Comparison of ENCODE assay signal across 9 mouse cellular contexts in the genomic region with DNA sequence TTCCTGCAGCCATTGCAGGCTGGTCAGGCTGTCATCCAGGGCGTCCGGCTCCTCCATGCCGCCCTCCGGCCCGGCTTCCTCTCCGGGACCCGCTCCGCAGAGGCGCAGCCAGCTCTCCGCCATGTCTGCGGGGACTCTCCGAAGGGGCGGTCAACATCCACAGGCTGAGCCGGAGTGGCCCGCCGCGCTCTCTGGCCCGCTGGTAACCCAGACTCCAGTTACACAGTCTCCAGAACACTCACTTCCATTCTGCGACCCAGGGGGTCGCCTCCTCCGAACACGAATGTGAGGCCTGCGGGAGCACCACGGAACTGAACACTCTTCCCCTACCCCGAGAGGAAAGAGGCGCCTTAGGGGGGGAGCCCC. TPM values are rescaled to one million over a fixed set of nuclear protein-coding genes. Genes with fewer than 3 reads are reported as not detected.
DNase-seq lines count a peak whose midpoint lies in the region; ATAC-seq and TF ChIP-seq lines count a peak whose summit lies in the region.
"Had no signal": no experiment of that assay in that cellular context is flagged by ENCODE, and none has a peak within 500 bp of the region (broad histone marks: within the 10 kb centered on the region; RNA-seq: fewer than 3 reads in every experiment).

No protein-coding gene starts in this region.

- H3K27ac ChIP-seq in heart, postnatal 0 days (ENCODE audit: low read depth) = no peak overlapping the region
- no peak overlapping the region for H3K27ac ChIP-seq in embryonic facial prominence, embryonic 13.5 days
- no peak overlapping the region for H3K27ac ChIP-seq in intestine, postnatal 0 days (ENCODE audit: low read depth, low read length)
- H3K27ac ChIP-seq in neural tube, embryonic 11.5 days (ENCODE audit: low read depth, low read length) = no peak overlapping the region

- H3K4me1 ChIP-seq in heart, postnatal 0 days (ENCODE audit: control insufficient read depth, insufficient read depth) = 0 out of 2 replicates have a peak, but pooled peaks cover 3% of the 10 kb centered on the region
- H3K4me1 ChIP-seq in embryonic facial prominence, embryonic 13.5 days = peaks cover 59% of the 10 kb centered on the region
- peaks cover 8% of the 10 kb centered on the region; the same call in 1 of the 2 replicates for H3K4me1 ChIP-seq in intestine, postnatal 0 days (replicated peaks; ENCODE audit: control insufficient read depth, insufficient read depth, low read length)
- peaks cover 51% of the 10 kb centered on the region for H3K4me1 ChIP-seq in neural tube, embryonic 11.5 days (ENCODE audit: control insufficient read depth, insufficient read depth, low read length)

- peak overlapping the region; percentile 62 for H3K4me3 ChIP-seq in heart, postnatal 0 days (ENCODE audit: low read depth, low read length)
- H3K4me3 ChIP-seq in embryonic facial prominence, embryonic 13.5 days = peak overlapping the region; percentile 61
- H3K4me3 ChIP-seq in intestine, postnatal 0 days (ENCODE audit: low read depth, low read length) = peak overlapping the region; percentile 73
- H3K4me3 ChIP-seq in neural tube, embryonic 11.5 days (ENCODE audit: low read depth, low read length) = peak overlapping the region; percentile 25

- no peaks in the 10 kb centered on the region for H3K36me3 ChIP-seq in heart, postnatal 0 days (replicated peaks; ENCODE audit: control insufficient read depth, insufficient read depth, low read length)
- H3K36me3 ChIP-seq in embryonic facial prominence, embryonic 13.5 days = 0 out of 2 replicates have a peak, but pooled peaks cover 6% of the 10 kb centered on the region
- H3K36me3 ChIP-seq in intestine, postnatal 0 days (ENCODE audit: control insufficient read depth, insufficient read depth) = peaks cover 5% of the 10 kb centered on the region; the same call in 1 of the 2 replicates
- no peaks in the 10 kb centered on the region for H3K36me3 ChIP-seq in neural tube, embryonic 11.5 days (ENCODE audit: control insufficient read depth, insufficient read depth, low read length)

- H3K27me3 ChIP-seq in heart, postnatal 0 days (ENCODE audit: control insufficient read depth, insufficient read depth, low read length) = peaks cover 30% of the 10 kb centered on the region
- H3K27me3 ChIP-seq in embryonic facial prominence, embryonic 13.5 days = peaks cover 26% of the 10 kb centered on the region
- peaks cover 16% of the 10 kb centered on the region for H3K27me3 ChIP-seq in intestine, postnatal 0 days (replicated peaks; ENCODE audit: control insufficient read depth, insufficient read depth, low read length)
- peaks cover 20% of the 10 kb centered on the region for H3K27me3 ChIP-seq in neural tube, embryonic 11.5 days (ENCODE audit: control insufficient read depth, insufficient read depth, low read length)

- no peak overlapping the region for H3K9ac ChIP-seq in heart, postnatal 0 days (replicated peaks; ENCODE audit: low read depth, low read length)
- H3K9ac ChIP-seq in embryonic facial prominence, embryonic 13.5 days = peak overlapping the region; percentile 54; the same call in 1 of the 2 replicates
- H3K9ac ChIP-seq in intestine, postnatal 0 days (ENCODE audit: low read depth, low read length) = no peak overlapping the region
- H3K9ac ChIP-seq in neural tube, embryonic 11.5 days (ENCODE audit: low read length) = peak overlapping the region; percentile 32

- TF ChIP-seq CTCF in heart, postnatal 0 days (IDR thresholded peaks at IDR 0.05; ENCODE audit: low read depth) = no peak
- TF ChIP-seq CTCF in intestine, postnatal 0 days (IDR thresholded peaks at IDR 0.05; ENCODE audit: low read depth) = no peak

- intact Hi-C loops in heart, postnatal 25 days (cut with DNase I) = no loop called here

- no peak for TF ChIP-seq EP300 in heart, postnatal 0 days (IDR thresholded peaks at IDR 0.05; ENCODE audit: low read depth)

- no peaks in the 10 kb centered on the region for H3K9me3 ChIP-seq in heart, postnatal 0 days (replicated peaks; ENCODE audit: control insufficient read depth, low read length)
- H3K9me3 ChIP-seq in embryonic facial prominence, embryonic 13.5 days = no peaks in the 10 kb centered on the region
- H3K9me3 ChIP-seq in intestine, postnatal 0 days (ENCODE audit: control insufficient read depth) = no peaks in the 10 kb centered on the region
- no peaks in the 10 kb centered on the region for H3K9me3 ChIP-seq in neural tube, embryonic 11.5 days (ENCODE audit: control insufficient read depth, low read length)

- no peak for ATAC-seq in heart, postnatal 0 days (ENCODE audit: insufficient read depth, low read depth)
- ATAC-seq in embryonic facial prominence, embryonic 13.5 days (ENCODE audit: insufficient number of reproducible peaks, insufficient read depth, low FRiP score, low TSS enrichment, low read depth) = no peak
- ATAC-seq in intestine, postnatal 0 days = no peak
- ATAC-seq in neural tube, embryonic 11.5 days (ENCODE audit: insufficient read depth, low FRiP score, low TSS enrichment) = no peak

- DNase-seq in heart, postnatal 0 days (ENCODE audit: low spot score) = no peak
- DNase-seq in heart, postnatal 25 days (ENCODE audit: low spot score) = no peak
- DNase-seq in neural tube, embryonic 11.5 days (ENCODE audit: low spot score) = no peak
- DNase-seq in spleen, postnatal 14 days (ENCODE audit: low spot score in 2 of 2) = no peak
- DNase-seq in gastrocnemius, adult 18-20 months (ENCODE audit: low spot score) = no peak
- DNase-seq in embryo, embryonic 11 days = no peak

- H3K4me2 ChIP-seq in heart, postnatal 0 days (ENCODE audit: low read depth, low read length) = peak overlapping the region; percentile 97
- H3K4me2 ChIP-seq in embryonic facial prominence, embryonic 13.5 days = peak overlapping the region; percentile 96
- peak overlapping the region; percentile 100 for H3K4me2 ChIP-seq in intestine, postnatal 0 days (replicated peaks; ENCODE audit: low read depth)
- H3K4me2 ChIP-seq in neural tube, embryonic 11.5 days (ENCODE audit: low read depth) = peak overlapping the region; percentile 82

- 5% methylated on average over 26 of the region's 26 CpGs for WGBS in heart, postnatal 0 days
- WGBS in embryonic facial prominence, embryonic 13.5 days = 5% methylated on average over 26 of the region's 26 CpGs
- WGBS in intestine, postnatal 0 days = 11% methylated on average over 26 of the region's 26 CpGs
- 6% methylated on average over 26 of the region's 26 CpGs for WGBS in neural tube, embryonic 11.5 days

RNA-seq across cellular contexts. Expression of a gene that starts 0.8 kb away (rescaled TPM):
- total RNA-seq in heart, postnatal 0 days (2014; rRNA removed; ENCODE audit: low replicate concordance) = 2.7 TPM in 1 of 2 replicates, not detected in the other
- 0.04 and 1.0 TPM in 2 replicates for polyA plus RNA-seq in heart, postnatal 0 days (2015; fragmentation: Nextera tagmentation; extraction: Ambion mirVana)
- total RNA-seq in heart, postnatal 25 days (2021) = not detected
- polyA plus RNA-seq in embryonic facial prominence, embryonic 13.5 days (2015; fragmentation: Nextera tagmentation; extraction: Ambion mirVana) = 0.80 and 1.4 TPM in 2 replicates
- polyA plus RNA-seq in intestine, postnatal 0 days (2015; fragmentation: Nextera tagmentation; extraction: Ambion mirVana) = 0.09 TPM in 1 of 2 replicates, not detected in the other
- polyA plus RNA-seq in neural tube, embryonic 11.5 days (2014; fragmentation: Nextera tagmentation; extraction: Ambion mirVana) = 2.5 and 3.1 TPM in 2 replicates
- total RNA-seq in gastrocnemius, adult 18-20 months (2021) = under 1 TPM in 1 of 2 experiments, not detected in 1; 0.14 TPM

RNA-seq across cellular contexts. Expression of a gene that starts 27.4 kb away (rescaled TPM):
- total RNA-seq in heart, postnatal 0 days (2014; rRNA removed; ENCODE audit: low replicate concordance) = 37.6 and 94.7 TPM in 2 replicates
- 43.9 and 48.7 TPM in 2 replicates for polyA plus RNA-seq in heart, postnatal 0 days (2015; fragmentation: Nextera tagmentation; extraction: Ambion mirVana)
- total RNA-seq in heart, postnatal 25 days (2021) = 10 to 100 TPM; 42.8 to 43.9 TPM
- polyA plus RNA-seq in embryonic facial prominence, embryonic 13.5 days (2015; fragmentation: Nextera tagmentation; extraction: Ambion mirVana) = 71.7 and 79.4 TPM in 2 replicates
- polyA plus RNA-seq in intestine, postnatal 0 days (2015; fragmentation: Nextera tagmentation; extraction: Ambion mirVana) = 44.6 and 49.2 TPM in 2 replicates
- polyA plus RNA-seq in neural tube, embryonic 11.5 days (2014; fragmentation: Nextera tagmentation; extraction: Ambion mirVana) = 74.3 and 75.5 TPM in 2 replicates
- 10 to 100 TPM; 69.0 to 86.7 TPM for total RNA-seq in gastrocnemius, adult 18-20 months (2021)

RNA-seq across cellular contexts. Expression of a gene that starts 53.7 kb away (rescaled TPM):
- total RNA-seq in heart, postnatal 0 days (2014; rRNA removed; ENCODE audit: low replicate concordance) = not detected in 2 replicates
- polyA plus RNA-seq in heart, postnatal 0 days (2015; fragmentation: Nextera tagmentation; extraction: Ambion mirVana) = 0.05 TPM in 2 replicates
- total RNA-seq in heart, postnatal 25 days (2021) = not detected
- 0.18 TPM in 1 of 2 replicates, not detected in the other for polyA plus RNA-seq in embryonic facial prominence, embryonic 13.5 days (2015; fragmentation: Nextera tagmentation; extraction: Ambion mirVana)
- polyA plus RNA-seq in intestine, postnatal 0 days (2015; fragmentation: Nextera tagmentation; extraction: Ambion mirVana) = 0.10 and 0.29 TPM in 2 replicates
- 0.49 and 0.70 TPM in 2 replicates for polyA plus RNA-seq in neural tube, embryonic 11.5 days (2014; fragmentation: Nextera tagmentation; extraction: Ambion mirVana)
- total RNA-seq in gastrocnemius, adult 18-20 months (2021) = under 1 TPM in 1 of 2 experiments, not detected in 1; 0.19 TPM
- total RNA-seq: megakaryocyte-erythroid progenitor cell, adult 5-6 weeks had no signal

Comparison
In these comparisons a context has a peak if more than half of its experiments do, and no peak if none do; other contexts are left out.
1. H3K9ac ChIP-seq: peak in embryonic facial prominence, embryonic 13.5 days (single experiment) and neural tube, embryonic 11.5 days (single experiment); none in heart, postnatal 0 days (single experiment) and intestine, postnatal 0 days (single experiment).
2. Peak in every context shown above with its lines, with median percentiles within 50 percentile points of each other: H3K4me2 ChIP-seq and H3K4me3 ChIP-seq.